Mouse (Mus musculus) spleen, adult 2 months (tissue): ENCODE measurements around the gene Sh3d19.

Experiments used
- CTCF ChIP-seq: fragments of 200-500 bp; IDR thresholded peaks from 2 replicates; pipeline ENCODE4 v1.5.1; 2011; ENCODE audit warnings: mild to moderate bottlenecking, inconsistent platforms; ENCODE audit not compliant: insufficient read depth, insufficient read length, insufficient replicate concordance; ENCODE audit errors: extremely low read depth
- POLR2A ChIP-seq: fragments of 200-500 bp; IDR thresholded peaks from 2 replicates; pipeline ENCODE4 v1.6.1; 2011; ENCODE audit warnings: low read depth, low read length, inconsistent platforms

GRCm38 (mm10) chr3:86069646-86070250, 98.8 kb downstream of the Sh3d19 start:
- TF ChIP-seq CTCF, result no peak
- TF ChIP-seq POLR2A, result no peak
